Mouse (Mus musculus) midbrain, embryonic 14.5 days (tissue): ENCODE measurements at regions not wholly inside any gene's neighbourhood (a gene's known extent, or its start where the extent isn't known, plus 50 kb on each side); places are given as distances from the start of the nearest gene placed in this dataset.
A peak's percentile ranks its signal among the peaks of the same experiment; 100 is the strongest.

Experiments
- ATAC-seq: fragments of 200-750 bp; cut with Nextera tagmentation; 2 replicates; pipeline ENCODE4 v1.8.0; 2017; ENCODE audit warnings: moderate number of reproducible peaks, moderate library complexity; ENCODE audit not compliant: low FRiP score, low TSS enrichment
- DNase-seq: peaks from one replicate; pipeline ENCODE4 v3.0.0-alpha.2; 2015
- H3K27ac ChIP-seq: fragments of 300-500 bp; sonication (generic); replicated peaks from 2 replicates; pipeline ENCODE4 v1.5.1; 2014; ENCODE audit warnings: mild to moderate bottlenecking, low read depth, low read length, moderate library complexity
- H3K27me3 ChIP-seq: fragments of 300-500 bp; sonication (generic); 2 replicates; pipeline ENCODE4 v1.6.1; 2014; ENCODE audit warnings: low read length, control low read depth, mixed read lengths; ENCODE audit not compliant: control insufficient read depth, insufficient read depth
- H3K36me3 ChIP-seq: fragments of 300-500 bp; sonication (generic); 2 replicates; pipeline ENCODE4 v1.6.1; 2014; ENCODE audit warnings: low read length, control low read depth; ENCODE audit not compliant: control insufficient read depth, insufficient read depth
- H3K4me1 ChIP-seq: fragments of 300-500 bp; sonication (generic); 2 replicates; pipeline ENCODE4 v1.6.1; 2014; ENCODE audit warnings: mild to moderate bottlenecking, antibody characterized with exemption, low read length, control low read depth; ENCODE audit not compliant: control insufficient read depth, insufficient read depth
- H3K4me2 ChIP-seq: fragments of 300-500 bp; sonication (generic); 2 replicates; pipeline ENCODE4 v1.6.1; 2014; ENCODE audit warnings: mild to moderate bottlenecking, low read length, moderate library complexity
- H3K4me3 ChIP-seq: fragments of 300-500 bp; sonication (generic); replicated peaks from 2 replicates; pipeline ENCODE4 v1.5.1; 2014; ENCODE audit warnings: low read depth, low read length
- H3K9ac ChIP-seq: fragments of 300-500 bp; sonication (generic); replicated peaks from 2 replicates; pipeline ENCODE4 v1.6.1; 2014; ENCODE audit warnings: mild to moderate bottlenecking, low read length, moderate library complexity
- H3K9me3 ChIP-seq: fragments of 300-500 bp; sonication (generic); 2 replicates; pipeline ENCODE4 v1.6.1; 2016; ENCODE audit warnings: low read length, control low read depth, mixed read lengths; ENCODE audit not compliant: control insufficient read depth
- WGBS: fragments of 180-500 bp; shearing (Covaris S2); extraction: QIAGEN DNeasy Blood & Tissue Kit; methylation state at CpG from one replicate; pipeline ENCODE4 v1.1.7; 2014; 5-methylcytosine and 5-hydroxymethylcytosine counted together

DNA sequence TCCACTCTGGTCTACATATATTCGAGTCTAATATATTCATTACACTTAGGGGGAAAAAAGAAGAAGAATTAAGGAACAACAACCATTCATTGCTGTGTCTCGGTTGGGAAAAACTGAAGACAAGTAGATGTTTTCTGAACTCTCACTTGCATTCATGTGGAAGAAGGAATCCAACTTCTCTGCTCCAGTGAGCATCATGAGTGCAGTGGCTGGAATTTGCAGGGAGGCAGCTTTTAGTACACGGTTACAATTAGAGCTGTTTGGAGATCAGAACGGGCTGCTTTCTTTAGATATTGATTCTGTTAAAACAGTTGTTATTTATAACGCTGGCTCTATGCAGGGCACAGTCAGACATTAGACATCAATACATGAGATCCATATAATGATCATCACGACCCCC lies 298.5 kb upstream of the Syt1 start:
- ATAC-seq (no peak), DNase-seq (no peak)
- 84% methylated on average over 6 of the region's 6 CpGs for WGBS

DNA sequence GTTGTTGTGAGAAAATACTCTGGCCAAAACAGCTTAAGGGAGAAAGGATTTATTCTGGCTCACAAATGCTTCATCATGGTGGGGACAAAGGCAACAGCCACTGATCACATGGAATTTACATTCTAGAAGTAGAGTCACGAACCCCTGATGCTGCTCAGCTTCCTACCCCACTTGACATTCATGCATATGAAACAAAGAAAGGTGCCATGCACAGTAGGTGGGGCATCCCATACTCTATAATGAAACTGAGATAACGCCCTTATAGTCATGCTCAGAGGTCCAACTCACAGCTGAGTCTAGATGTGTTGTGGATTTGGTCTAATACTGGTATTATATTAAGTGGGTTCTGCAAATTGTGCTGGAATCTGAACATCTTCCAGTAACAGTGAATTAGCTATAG lies 289.4 kb upstream of the Syt1 start:
- Histone ChIP-seq H3K4me3 (no peak overlapping the region), H3K4me2 (no peak overlapping the region), H3K27ac (no peak overlapping the region), H3K9ac (no peak overlapping the region), H3K27me3 (no peaks in the 10 kb centered on the region), H3K4me1 (no peaks in the 10 kb centered on the region), H3K36me3 (no peaks in the 10 kb centered on the region), H3K9me3 (no peaks in the 10 kb centered on the region)
- 74% methylated on average over 2 of the region's 2 CpGs for WGBS
- ATAC-seq, result no peak
- DNase-seq, result no peak

More for the DNA sequence above, 298.5 kb upstream of the Syt1 start:
- Histone ChIP-seq H3K36me3 (no peaks in the 10 kb centered on the region), H3K4me2 (no peak overlapping the region), H3K4me1 (no peaks in the 10 kb centered on the region), H3K27me3 (no peaks in the 10 kb centered on the region), H3K9me3 (no peaks in the 10 kb centered on the region), H3K9ac (no peak overlapping the region), H3K4me3 (no peak overlapping the region), H3K27ac (no peak overlapping the region)

DNA sequence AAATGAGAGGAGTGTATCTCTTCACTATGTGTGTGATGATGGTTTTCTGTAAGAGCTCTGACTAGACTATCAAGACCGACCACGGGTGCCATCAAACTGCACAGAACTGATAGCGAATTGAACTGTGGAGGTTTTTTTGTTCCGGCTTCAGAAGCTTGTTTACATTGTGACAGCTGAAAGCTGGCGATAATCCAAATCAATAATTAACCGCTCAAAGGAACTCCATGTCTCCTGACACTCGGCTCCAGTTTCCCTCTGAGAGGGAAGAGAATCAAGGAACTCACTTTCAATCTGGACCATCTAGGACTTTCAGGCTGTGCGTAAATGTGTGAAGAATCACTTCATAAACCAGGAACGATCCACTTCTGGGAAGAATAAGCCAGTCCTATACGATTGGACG lies 289.0 kb upstream of the Syt1 start:
- Histone ChIP-seq H3K4me1 (no peaks in the 10 kb centered on the region), H3K4me2 (no peak overlapping the region), H3K9me3 (no peaks in the 10 kb centered on the region), H3K4me3 (no peak overlapping the region), H3K27ac (no peak overlapping the region), H3K9ac (no peak overlapping the region), H3K36me3 (no peaks in the 10 kb centered on the region), H3K27me3 (no peaks in the 10 kb centered on the region)
- DNase-seq (peak; percentile 60), ATAC-seq (no peak)
- 64% methylated on average over 11 of the region's 11 CpGs for WGBS

DNA sequence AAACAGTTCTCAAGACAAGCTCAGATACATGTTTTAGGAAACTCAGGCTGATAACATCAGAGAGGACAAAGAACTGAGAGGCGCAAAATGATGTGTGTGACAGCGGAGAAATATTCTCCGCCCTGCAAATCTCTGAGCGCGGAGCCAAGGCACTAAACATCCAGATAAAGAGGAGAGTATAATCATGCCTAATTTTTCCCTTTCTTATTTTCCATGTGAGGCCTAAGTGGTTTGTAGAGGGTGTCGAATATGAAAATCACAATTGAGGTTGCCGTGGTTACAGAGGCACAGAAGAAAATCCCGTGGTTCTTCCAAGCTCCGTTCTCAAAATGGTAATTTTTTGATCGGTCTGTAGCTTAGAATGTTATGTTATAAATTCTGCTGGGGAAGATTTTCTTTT lies 272.6 kb upstream of the Syt1 start:
- ATAC-seq (no peak), DNase-seq (peak; percentile 54)
- no peak overlapping the region for H3K27ac ChIP-seq
- 71% methylated on average over 10 of the region's 10 CpGs for WGBS
- H3K9me3 ChIP-seq, result no peaks in the 10 kb centered on the region
- no peak overlapping the region for H3K9ac ChIP-seq
- H3K4me3 ChIP-seq, result no peak overlapping the region
- no peaks in the 10 kb centered on the region for H3K36me3 ChIP-seq
- H3K4me1 ChIP-seq, result no peaks in the 10 kb centered on the region
- H3K4me2 ChIP-seq, result no peak overlapping the region
- H3K27me3 ChIP-seq, result no peaks in the 10 kb centered on the region

DNA sequence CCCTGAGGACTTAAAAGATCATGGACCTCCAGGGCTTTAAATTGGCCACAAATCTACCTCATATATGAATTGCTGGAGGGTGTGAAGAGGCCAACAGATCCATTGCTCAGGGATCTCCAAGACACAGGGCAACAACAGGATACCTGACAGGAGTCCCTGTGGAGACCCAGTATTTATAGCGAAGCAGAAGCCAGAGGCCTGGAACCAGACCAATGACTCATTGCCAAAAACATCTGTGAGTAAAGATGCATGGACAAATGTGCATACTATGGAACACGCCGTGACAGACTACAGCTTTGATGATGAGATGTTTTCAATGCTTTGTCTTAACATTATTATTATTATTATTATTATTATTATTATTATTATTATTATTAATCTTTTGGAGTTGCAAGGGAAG lies 239.0 kb upstream of the Syt1 start:
- Histone ChIP-seq H3K36me3 (no peaks in the 10 kb centered on the region), H3K4me3 (no peak overlapping the region), H3K9me3 (no peaks in the 10 kb centered on the region), H3K4me2 (no peak overlapping the region), H3K27ac (no peak overlapping the region), H3K27me3 (no peaks in the 10 kb centered on the region), H3K9ac (no peak overlapping the region), H3K4me1 (no peaks in the 10 kb centered on the region)
- no peak for DNase-seq
- ATAC-seq, result no peak
- WGBS, result 94% methylated on average over 3 of the region's 3 CpGs

DNA sequence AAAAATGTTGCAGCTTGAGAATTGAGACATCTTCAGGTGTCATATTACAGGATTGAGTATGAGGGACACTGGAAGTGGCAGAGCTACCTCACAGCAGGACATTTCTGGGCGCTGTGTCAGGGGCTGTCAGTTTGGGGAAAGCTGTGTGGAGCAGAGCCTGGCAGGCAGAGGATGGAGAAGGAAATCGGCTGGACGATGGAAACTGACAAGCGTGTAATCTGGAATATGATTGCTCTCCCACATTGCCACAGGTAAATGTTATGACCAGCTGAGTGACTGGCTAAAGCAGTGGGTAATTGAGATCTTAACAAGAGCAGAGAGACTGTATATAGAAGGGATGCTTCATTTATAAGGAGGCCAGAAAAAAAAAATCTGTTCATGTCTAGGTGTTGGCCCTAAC lies 235.5 kb upstream of the Syt1 start:
- ATAC-seq (no peak), DNase-seq (peak; percentile 52)
- no peaks in the 10 kb centered on the region for H3K27me3 ChIP-seq
- no peak overlapping the region for H3K27ac ChIP-seq
- no peak overlapping the region for H3K4me3 ChIP-seq
- H3K4me2 ChIP-seq, result no peak overlapping the region
- WGBS, result 36% methylated on average over 4 of the region's 4 CpGs
- no peak overlapping the region for H3K9ac ChIP-seq
- no peaks in the 10 kb centered on the region for H3K4me1 ChIP-seq
- no peaks in the 10 kb centered on the region for H3K36me3 ChIP-seq
- no peaks in the 10 kb centered on the region for H3K9me3 ChIP-seq

DNA sequence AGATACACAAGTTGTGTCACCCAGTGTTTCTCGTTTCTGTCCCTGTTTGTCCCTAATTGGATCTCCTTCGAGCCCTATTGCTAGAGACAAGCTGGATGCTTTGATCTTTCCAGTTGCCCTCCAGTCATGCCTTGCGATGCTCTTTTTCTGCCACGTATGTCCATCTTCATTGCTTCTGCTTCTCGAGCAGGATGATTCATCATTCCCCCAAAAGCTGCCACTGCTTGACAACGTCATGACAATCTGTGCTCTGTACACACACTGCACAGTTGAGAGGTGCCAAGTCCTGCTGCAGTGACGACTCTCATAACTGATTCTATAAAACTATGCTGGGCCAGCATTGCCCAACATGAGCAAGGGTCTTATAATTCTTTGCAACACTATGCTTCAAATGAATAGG lies 226.2 kb upstream of the Syt1 start:
- no peak for ATAC-seq
- WGBS, result 77% methylated on average over 7 of the region's 7 CpGs

DNA sequence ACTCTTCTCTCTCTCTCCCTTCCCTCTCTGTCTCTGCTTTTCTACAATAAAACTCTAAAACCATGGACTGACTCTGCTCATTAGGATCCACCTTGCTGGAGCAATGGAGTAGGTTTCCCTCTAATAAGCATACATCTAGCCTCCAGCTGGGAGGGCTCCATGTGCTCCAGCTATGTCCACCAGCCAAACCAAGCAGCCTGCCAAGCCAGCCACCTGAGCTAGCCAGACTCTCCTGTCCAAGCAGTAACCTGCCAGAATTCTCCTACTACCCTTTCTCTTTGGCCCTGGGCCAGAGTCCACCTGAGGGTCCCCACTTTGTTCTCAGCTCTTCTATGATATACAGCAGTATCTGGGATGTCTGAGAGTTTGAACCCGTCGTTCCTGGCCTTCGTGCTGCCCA lies 216.2 kb upstream of the Syt1 start:
- no peaks in the 10 kb centered on the region for H3K9me3 ChIP-seq
- H3K4me1 ChIP-seq, result no peaks in the 10 kb centered on the region
- no peaks in the 10 kb centered on the region for H3K36me3 ChIP-seq
- H3K4me3 ChIP-seq, result no peak overlapping the region
- no peaks in the 10 kb centered on the region for H3K27me3 ChIP-seq
- no peak for DNase-seq
- H3K9ac ChIP-seq, result no peak overlapping the region
- no peak overlapping the region for H3K4me2 ChIP-seq
- 89% methylated on average over 3 of the region's 3 CpGs for WGBS
- H3K27ac ChIP-seq, result no peak overlapping the region
- no peak for ATAC-seq

More for the DNA sequence above, 226.2 kb upstream of the Syt1 start:
- Histone ChIP-seq H3K27ac (no peak overlapping the region), H3K4me2 (no peak overlapping the region), H3K4me3 (no peak overlapping the region), H3K27me3 (no peaks in the 10 kb centered on the region), H3K36me3 (no peaks in the 10 kb centered on the region), H3K9ac (no peak overlapping the region), H3K9me3 (no peaks in the 10 kb centered on the region), H3K4me1 (no peaks in the 10 kb centered on the region)
- DNase-seq, result no peak

DNA sequence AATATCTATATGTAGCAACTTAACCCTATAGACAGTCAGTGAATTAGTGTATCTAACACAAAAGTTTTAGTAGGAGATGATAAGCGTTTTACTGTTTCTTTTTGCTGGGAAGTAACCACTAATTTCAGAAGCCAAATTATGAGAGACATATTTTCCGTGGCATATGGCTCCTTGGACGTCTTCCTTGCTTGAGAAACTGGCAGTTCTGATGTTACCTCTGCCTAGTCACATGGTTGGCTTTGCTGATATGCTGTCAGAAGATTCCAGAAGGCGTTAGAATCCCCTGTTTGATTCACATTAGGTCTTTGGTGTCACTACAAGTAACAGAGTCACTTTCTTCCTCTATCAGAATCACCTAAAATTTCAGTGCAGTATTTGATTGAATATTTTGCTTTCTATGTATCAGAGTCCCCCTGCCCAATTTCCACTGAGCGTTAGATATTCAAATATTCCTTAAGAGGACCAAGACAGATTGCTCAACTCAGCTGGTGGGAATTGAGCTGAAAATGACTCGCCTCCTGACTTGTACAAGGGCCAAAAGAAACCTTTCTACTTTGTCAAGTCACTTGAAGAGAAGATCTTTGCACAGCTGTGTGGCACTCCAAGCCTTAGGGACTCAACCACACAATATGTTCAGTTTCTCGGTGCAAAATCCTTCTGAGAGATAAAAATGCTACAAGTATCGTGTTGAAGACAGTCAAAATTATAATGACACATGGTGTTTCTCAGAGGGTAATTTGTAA lies 178.2 kb upstream of the Syt1 start:
- Histone ChIP-seq H3K4me3 (no peak overlapping the region), H3K27me3 (no peaks in the 10 kb centered on the region), H3K27ac (no peak overlapping the region), H3K4me1 (no peaks in the 10 kb centered on the region), H3K9ac (no peak overlapping the region), H3K4me2 (no peak overlapping the region), H3K9me3 (no peaks in the 10 kb centered on the region), H3K36me3 (no peaks in the 10 kb centered on the region)
- WGBS, result 79% methylated on average over 8 of the region's 8 CpGs
- ATAC-seq, result no peak
- DNase-seq, result no peak
